Mouse (Mus musculus): ENCODE measurements around the gene Tbpl2. TPM values are rescaled to one million over a fixed set of nuclear protein-coding genes. Genes with fewer than 3 reads are reported as not detected.

Gene Tbpl2
- not detected in 2 replicates for total RNA-seq (2012; rRNA removed)
- not detected for polyA plus RNA-seq (2012; ENCODE audit: insufficient read depth in 1 of 2, insufficient read length in 2 of 2, low read depth in 1 of 2, low replicate concordance in 2 of 2, missing spikeins in 1 of 2)

DNA sequence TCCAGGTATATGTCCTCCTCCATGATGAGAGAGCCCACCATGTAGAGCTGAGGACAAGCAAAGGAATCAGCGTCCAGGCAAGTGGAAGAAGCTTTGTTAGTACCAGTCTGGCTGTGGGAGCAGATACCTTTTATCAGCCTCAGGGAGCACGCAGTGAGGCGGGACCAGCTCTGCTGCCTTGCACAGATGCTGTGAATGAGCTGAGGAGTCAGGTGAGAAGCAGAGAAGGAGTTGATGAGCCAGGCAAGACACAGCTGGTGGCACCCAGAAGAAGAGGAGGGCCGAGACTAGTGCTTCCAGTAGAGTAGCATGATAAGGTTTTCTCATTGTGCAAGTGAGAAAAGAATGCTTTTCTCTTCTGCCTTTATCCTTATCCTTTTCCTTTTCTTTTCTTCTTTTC lies at the start of gene Tbpl2:
TSS of gene Tbpl2 (minus strand) at position 101 of the 400 bp plus-strand sequence.
- no peaks in the 10 kb centered on the region for H3K27me3 ChIP-seq (ENCODE audit: control insufficient read depth in 1 of 2, insufficient read depth in 2 of 2, low read length in 2 of 2)
- H3K4me1 ChIP-seq (ENCODE audit: control insufficient read depth in 1 of 2, insufficient read depth in 2 of 2, low read length in 2 of 2), result no peaks in the 10 kb centered on the region
- no peaks in the 10 kb centered on the region for H3K79me2 ChIP-seq (ENCODE audit: control insufficient read depth, insufficient read depth, low read length, poor library complexity)
- TF ChIP-seq USF1 (IDR thresholded peaks at IDR 0.05; ENCODE audit: low read depth, low read length), result no peak
- TF ChIP-seq BHLHE40 (IDR thresholded peaks at IDR 0.05; ENCODE audit: borderline replicate concordance, low read depth, low read length), result no peak
- TF ChIP-seq RCOR1 (IDR thresholded peaks at IDR 0.05; ENCODE audit: low read depth, low read length), result no peak
- TF ChIP-seq ZNF384 (IDR thresholded peaks at IDR 0.05; ENCODE audit: low read depth, low read length), result no peak
- TF ChIP-seq MYC (IDR thresholded peaks at IDR 0.05; ENCODE audit: low read depth, low read length), result no peak
- TF ChIP-seq POLR2A (IDR thresholded peaks at IDR 0.05; ENCODE audit: control insufficient read depth in 1 of 2, insufficient read depth in 1 of 2, low read depth in 1 of 2, low read length in 2 of 2, poor library complexity in 1 of 2), result no peak
- TF ChIP-seq MEF2A (IDR thresholded peaks at IDR 0.05; ENCODE audit: extremely low read depth, insufficient replicate concordance, low read depth, low read length, poor library complexity, severe bottlenecking), result no peak
- no peak for TF ChIP-seq ZKSCAN1 (IDR thresholded peaks at IDR 0.05; ENCODE audit: low read depth, low read length)
- TF ChIP-seq KAT2A (conservative IDR thresholded peaks at IDR 0.05; ENCODE audit: low read depth, low read length), result no peak
- no peak for TF ChIP-seq CHD2 (IDR thresholded peaks at IDR 0.05; ENCODE audit: low read length)
- H3K9me3 ChIP-seq (replicated peaks; ENCODE audit: insufficient read depth, low read length), result no peaks in the 10 kb centered on the region
- no peak within 1 kb of the TSS for H3K4me3 ChIP-seq (ENCODE audit: control insufficient read depth in 1 of 2, insufficient read depth in 1 of 2, low read depth in 2 of 2, low read length in 2 of 2)
- H3K9ac ChIP-seq (ENCODE audit: control insufficient read depth, low read depth, low read length, poor library complexity, severe bottlenecking), result no peak within 1 kb of the TSS
- no peak for DNase-seq (ENCODE audit: low read depth, low spot score)
- no peak within 1 kb of the TSS for H3K27ac ChIP-seq (ENCODE audit: control insufficient read depth, low read depth, low read length)
- no peaks in the 10 kb centered on the region for H3K36me3 ChIP-seq (ENCODE audit: control insufficient read depth in 1 of 2, insufficient read depth in 2 of 2, low read length in 2 of 2)

DNA sequence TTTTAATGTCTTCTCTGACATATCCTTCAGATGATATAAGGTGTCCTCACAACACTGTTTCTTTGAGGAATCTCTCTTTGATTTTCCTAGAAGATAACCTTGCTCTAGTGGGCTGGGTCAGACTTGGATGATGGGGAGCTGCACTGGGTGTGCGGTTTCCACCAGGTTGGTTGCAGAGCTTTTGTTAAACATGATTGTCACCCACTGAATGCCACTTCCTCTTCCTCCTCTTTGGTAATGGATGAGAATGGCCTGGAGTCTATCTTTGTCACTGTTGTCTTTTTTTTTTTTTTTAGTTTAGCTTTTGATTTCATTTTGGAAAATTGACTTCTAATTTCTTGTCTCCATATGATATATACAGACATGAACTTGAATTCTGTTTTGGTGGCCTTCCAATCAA lies 38.0 kb upstream of the Tbpl2 start:
- no peaks in the 10 kb centered on the region for H3K79me2 ChIP-seq (ENCODE audit: control insufficient read depth, insufficient read depth, low read length, poor library complexity)
- no peaks in the 10 kb centered on the region for H3K4me1 ChIP-seq (ENCODE audit: control insufficient read depth in 1 of 2, insufficient read depth in 2 of 2, low read length in 2 of 2)
- H3K36me3 ChIP-seq (ENCODE audit: control insufficient read depth in 1 of 2, insufficient read depth in 2 of 2, low read length in 2 of 2), result no peaks in the 10 kb centered on the region
- TF ChIP-seq RAD21 (IDR thresholded peaks at IDR 0.05; ENCODE audit: low read depth, low read length) (no peak), USF2 (IDR thresholded peaks at IDR 0.05; ENCODE audit: borderline replicate concordance in 1 of 2, insufficient read depth in 1 of 2, low read depth in 1 of 2, low read length in 2 of 2) (no peak), HCFC1 (IDR thresholded peaks at IDR 0.05; ENCODE audit: low read depth, low read length) (no peak), GATA1 (IDR thresholded peaks at IDR 0.05; ENCODE audit: low read depth, low read length) (no peak), TBP (IDR thresholded peaks at IDR 0.05; ENCODE audit: low read depth, low read length) (no peak)
- no peaks in the 10 kb centered on the region for H3K27me3 ChIP-seq (ENCODE audit: control insufficient read depth in 1 of 2, insufficient read depth in 2 of 2, low read length in 2 of 2)
- H3K27ac ChIP-seq (ENCODE audit: control insufficient read depth, low read depth, low read length), result no peak overlapping the region
- H3K9ac ChIP-seq (ENCODE audit: control insufficient read depth, low read depth, low read length, poor library complexity, severe bottlenecking), result no peak overlapping the region
- H3K9me3 ChIP-seq (replicated peaks; ENCODE audit: insufficient read depth, low read length), result no peaks in the 10 kb centered on the region
- DNase-seq (ENCODE audit: low read depth, low spot score), result no peak
- no peak overlapping the region for H3K4me3 ChIP-seq (ENCODE audit: control insufficient read depth in 1 of 2, insufficient read depth in 1 of 2, low read depth in 2 of 2, low read length in 2 of 2)

DNA sequence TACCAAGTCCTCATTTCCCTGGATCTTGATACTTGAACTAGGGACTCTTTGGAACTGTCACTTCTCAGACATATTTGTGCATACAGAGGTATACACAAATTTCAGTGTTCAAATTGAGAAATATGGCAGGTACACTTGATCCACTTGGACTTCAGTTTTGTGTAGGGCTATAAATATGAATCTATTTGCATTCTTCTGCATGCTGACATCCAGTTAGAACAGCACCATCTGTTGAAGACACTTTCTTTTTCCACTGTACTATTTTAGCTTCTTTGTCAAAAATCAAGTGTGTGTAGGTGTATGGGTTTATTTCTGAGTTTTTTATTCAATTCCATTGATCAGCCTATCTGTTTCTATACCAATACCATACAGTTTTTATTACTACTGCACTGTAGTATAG lies 12.7 kb upstream of the Tbpl2 start:
- Histone ChIP-seq H3K9ac (ENCODE audit: control insufficient read depth, low read depth, low read length, poor library complexity, severe bottlenecking) (no peak overlapping the region), H3K27ac (ENCODE audit: control insufficient read depth, low read depth, low read length) (no peak overlapping the region), H3K79me2 (ENCODE audit: control insufficient read depth, insufficient read depth, low read length, poor library complexity) (no peaks in the 10 kb centered on the region), H3K9me3 (replicated peaks; ENCODE audit: insufficient read depth, low read length) (no peaks in the 10 kb centered on the region), H3K4me1 (ENCODE audit: control insufficient read depth in 1 of 2, insufficient read depth in 2 of 2, low read length in 2 of 2) (no peaks in the 10 kb centered on the region), H3K4me3 (ENCODE audit: control insufficient read depth in 1 of 2, insufficient read depth in 1 of 2, low read depth in 2 of 2, low read length in 2 of 2) (no peak overlapping the region), H3K36me3 (ENCODE audit: control insufficient read depth in 1 of 2, insufficient read depth in 2 of 2, low read length in 2 of 2) (no peaks in the 10 kb centered on the region), H3K27me3 (ENCODE audit: control insufficient read depth in 1 of 2, insufficient read depth in 2 of 2, low read length in 2 of 2) (no peaks in the 10 kb centered on the region)
- TF ChIP-seq MAFK (IDR thresholded peaks at IDR 0.05; ENCODE audit: borderline replicate concordance, low read depth, low read length), result no peak
- TF ChIP-seq SMC3 (IDR thresholded peaks at IDR 0.05; ENCODE audit: low read depth, low read length), result no peak
- no peak for TF ChIP-seq ELF1 (IDR thresholded peaks at IDR 0.05; ENCODE audit: low read depth, low read length)
- TF ChIP-seq ZMIZ1 (IDR thresholded peaks at IDR 0.05; ENCODE audit: low read depth, low read length), result no peak
- TF ChIP-seq GATA1 (IDR thresholded peaks at IDR 0.05; ENCODE audit: low read depth, low read length), result no peak
- TF ChIP-seq UBTF (IDR thresholded peaks at IDR 0.05; ENCODE audit: borderline replicate concordance, insufficient read depth, low read depth, low read length), result no peak
- no peak for TF ChIP-seq ZNF384 (IDR thresholded peaks at IDR 0.05; ENCODE audit: low read depth, low read length)
- no peak for TF ChIP-seq TCF12 (IDR thresholded peaks at IDR 0.05; ENCODE audit: low read depth, low read length)
- TF ChIP-seq BHLHE40 (IDR thresholded peaks at IDR 0.05; ENCODE audit: borderline replicate concordance, low read depth, low read length), result no peak
- TF ChIP-seq USF1 (IDR thresholded peaks at IDR 0.05; ENCODE audit: low read depth, low read length), result no peak
- TF ChIP-seq POLR2A (IDR thresholded peaks at IDR 0.05; ENCODE audit: control insufficient read depth in 1 of 2, insufficient read depth in 1 of 2, low read depth in 1 of 2, low read length in 2 of 2, poor library complexity in 1 of 2), result no peak
- TF ChIP-seq MXI1 (IDR thresholded peaks at IDR 0.05; ENCODE audit: low read depth, low read length), result no peak
- TF ChIP-seq GABPA (IDR thresholded peaks at IDR 0.05; ENCODE audit: low read depth, low read length), result no peak
- DNase-seq (ENCODE audit: low read depth, low spot score), result no peak
